Mouse (Mus musculus): Measurements from ENCODE around the gene Hsf4. TPM values are rescaled to one million over a fixed set of nuclear protein-coding genes. Genes with fewer than 3 reads are reported as not detected.

The Hsf4 gene
- total RNA-seq, 2 experiments from 2014 or later, result 4.9 to 7.0 TPM

DNA sequence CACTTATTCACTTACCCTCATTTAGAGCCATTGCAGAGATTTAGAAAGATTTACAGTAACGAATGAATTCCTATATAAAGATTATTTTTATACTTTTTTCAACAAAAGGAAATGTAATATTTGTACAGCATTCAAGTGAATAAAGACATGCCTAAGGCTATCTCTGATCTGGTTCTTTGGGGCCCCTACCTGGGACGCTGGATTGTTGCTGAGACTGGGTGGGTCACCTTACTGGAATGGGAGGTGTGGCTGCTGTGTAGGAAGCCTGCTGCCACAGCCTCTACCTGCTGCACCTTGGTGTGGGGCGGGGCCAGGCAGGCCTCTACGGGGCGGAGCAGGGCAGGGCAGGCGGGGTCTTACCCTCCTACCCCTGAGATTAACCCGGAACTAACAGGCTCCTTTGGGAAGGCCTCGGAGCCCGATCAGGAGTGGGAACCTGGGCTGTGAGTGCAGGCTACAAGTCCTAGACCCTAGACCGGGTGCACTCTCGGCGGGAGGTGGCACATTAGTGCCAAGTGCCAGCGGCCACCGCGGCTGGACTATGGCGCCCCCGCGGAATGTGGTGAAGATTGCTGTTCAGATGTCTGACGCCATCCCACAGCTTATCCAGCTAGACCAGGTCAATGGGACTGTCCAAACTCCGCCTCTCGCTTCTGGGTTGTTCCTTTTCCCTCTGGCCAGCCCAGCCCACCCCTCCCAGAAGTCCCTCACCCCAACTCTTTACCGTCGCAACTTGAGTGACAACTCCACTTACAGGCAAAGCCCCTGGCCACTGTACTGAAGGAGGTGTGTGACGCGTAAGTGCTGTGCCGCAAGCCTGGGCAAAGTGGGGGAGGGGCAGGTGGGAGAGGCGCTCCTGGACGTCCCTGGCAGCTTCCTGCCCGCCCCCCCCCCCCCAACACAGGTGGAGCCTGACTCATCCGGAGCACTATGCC is 35.9 kb downstream of the Hsf4 start, which contains the start of gene Elmo3:
TSS of gene Elmo3 (plus strand) at position 391 of the 935 bp plus-strand sequence.
- peak in 1 of 2 experiments; percentile 40 for DNase-seq

DNA sequence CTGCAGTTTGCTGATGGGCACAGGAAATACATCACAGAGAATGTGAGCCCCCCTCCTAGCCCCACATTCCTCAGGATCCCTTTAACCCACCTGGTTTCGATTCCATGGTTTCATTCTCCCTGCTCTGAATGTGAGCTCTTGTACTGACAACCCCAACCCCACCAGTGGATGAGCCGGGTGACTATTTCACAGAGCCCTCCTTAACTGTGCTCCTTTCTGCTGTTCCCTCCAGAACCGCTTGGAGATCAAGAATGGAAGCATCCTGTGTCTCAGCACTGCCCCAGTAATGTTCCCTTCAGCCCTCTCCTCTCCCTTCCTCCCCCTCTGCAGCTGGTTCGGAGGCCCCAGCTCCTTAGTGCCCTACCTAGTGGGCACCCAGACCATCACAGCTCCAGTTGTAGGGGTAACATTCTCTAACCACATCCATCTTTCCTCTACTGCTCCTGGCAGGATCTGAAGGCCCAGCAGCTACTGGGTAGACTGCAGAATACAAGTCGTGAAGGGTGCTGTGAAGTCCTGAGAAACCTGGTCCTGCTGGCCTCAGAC is 36.6 kb downstream of the Hsf4 start:
- no peak for DNase-seq

DNA sequence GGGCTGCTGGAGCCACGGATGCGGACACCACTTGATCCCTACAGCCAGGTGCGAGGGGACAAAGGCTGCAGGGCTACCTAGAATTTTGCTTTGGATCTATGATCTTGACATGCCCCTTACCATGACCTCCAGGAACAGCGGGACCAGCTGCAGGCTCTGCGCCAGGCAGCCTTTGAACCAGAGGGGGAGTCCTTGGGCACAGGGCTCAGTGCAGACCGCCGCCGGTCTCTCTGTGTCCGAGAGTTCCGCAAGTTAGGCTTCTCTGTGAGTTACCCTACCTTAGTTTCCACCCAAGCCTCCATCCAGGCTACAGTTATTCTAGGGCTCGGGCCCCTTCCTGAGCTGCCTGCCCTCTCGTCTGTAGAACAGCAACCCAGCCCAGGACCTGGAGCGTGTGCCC is 38.1 kb downstream of the Hsf4 start:
- no peak for DNase-seq

DNA sequence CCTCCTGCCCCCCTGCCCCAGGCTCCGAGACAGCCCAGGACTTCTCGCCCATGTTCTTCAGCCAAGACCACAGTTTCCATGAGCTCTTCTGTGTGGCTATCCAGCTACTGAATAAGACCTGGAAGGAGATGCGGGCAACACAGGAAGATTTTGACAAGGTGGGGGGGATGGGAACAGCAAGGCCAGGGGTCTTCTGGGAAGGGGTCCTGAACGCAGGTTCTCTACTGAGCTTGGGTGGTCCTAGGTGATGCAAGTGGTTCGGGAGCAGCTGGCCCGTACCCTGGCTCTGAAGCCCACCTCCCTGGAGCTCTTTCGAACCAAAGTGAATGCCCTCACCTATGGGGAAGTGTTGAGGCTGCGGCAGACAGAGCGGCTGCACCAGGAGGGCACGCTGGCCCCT is 38.8 kb downstream of the Hsf4 start:
- no peak for DNase-seq

DNA sequence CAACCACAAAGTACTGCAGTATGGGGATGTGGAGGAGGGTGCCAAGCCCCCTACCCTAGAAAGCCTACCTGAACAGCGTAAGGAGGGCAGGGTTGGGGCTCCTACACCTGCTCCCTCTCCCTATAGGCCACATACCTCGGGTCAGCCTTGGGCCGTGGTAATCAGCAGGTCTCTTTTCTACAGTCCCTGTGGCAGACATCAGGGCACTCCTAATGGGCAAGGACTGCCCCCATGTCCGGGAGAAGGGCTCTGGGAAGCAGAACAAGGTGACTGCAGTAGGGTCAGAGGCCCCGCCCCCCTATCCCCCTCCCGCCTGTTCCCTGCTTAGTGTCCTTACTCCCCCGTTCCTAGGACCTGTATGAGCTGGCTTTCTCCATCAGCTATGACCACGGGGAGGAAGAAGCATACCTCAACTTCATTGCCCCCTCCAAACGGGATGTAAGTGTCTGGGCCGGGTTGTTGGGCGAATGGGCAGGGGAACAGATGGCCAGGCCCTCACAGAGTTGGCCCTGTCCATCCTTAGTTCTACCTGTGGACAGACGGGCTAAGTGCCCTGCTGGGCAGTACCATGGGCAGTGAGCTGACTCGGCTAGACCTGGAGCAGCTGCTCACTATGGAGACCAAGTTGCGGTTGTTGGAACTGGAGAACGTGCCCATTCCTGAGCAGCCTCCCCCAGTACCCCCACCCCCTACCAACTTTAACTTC is 39.7 kb downstream of the Hsf4 start:
- DNase-seq, result no peak

GRCm38 (mm10) chr8:105310118-105310517 is 40.5 kb downstream of the Hsf4 start:
- no peak for DNase-seq

- no peak for DNase-seq
Observed at GRCm38 (mm10) chr8:105311718-105312117, 42.1 kb downstream of the Hsf4 start.

DNA sequence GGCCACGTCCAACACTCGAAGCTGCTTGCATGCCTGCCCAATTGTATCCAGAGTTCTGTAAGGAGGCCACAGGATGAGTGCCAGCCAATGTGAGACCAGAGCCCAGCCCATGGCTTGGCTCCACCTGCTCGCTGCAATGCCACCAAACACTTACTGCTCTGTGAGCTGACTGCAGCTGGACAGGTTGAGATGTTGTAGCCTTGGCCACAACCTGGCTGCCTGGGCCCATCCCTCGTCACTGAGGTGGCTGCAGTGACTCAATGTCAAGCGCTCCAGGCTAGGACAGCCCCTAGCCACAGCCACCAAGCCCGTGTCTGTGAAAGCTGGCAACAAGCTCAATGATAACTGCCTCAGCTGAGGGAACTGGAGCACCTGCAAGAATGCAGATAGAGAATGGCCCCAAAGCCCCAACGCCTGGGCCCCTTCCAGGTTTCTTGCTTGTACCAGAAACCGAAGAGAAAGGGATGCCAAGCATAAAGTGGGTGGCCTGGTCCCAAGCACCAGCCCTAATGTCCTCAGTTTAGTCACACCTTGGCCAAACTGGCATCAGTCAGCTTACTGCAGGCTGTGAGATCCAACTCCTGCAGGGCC is 43.4 kb downstream of the Hsf4 start:
- DNase-seq, result no peak

DNA sequence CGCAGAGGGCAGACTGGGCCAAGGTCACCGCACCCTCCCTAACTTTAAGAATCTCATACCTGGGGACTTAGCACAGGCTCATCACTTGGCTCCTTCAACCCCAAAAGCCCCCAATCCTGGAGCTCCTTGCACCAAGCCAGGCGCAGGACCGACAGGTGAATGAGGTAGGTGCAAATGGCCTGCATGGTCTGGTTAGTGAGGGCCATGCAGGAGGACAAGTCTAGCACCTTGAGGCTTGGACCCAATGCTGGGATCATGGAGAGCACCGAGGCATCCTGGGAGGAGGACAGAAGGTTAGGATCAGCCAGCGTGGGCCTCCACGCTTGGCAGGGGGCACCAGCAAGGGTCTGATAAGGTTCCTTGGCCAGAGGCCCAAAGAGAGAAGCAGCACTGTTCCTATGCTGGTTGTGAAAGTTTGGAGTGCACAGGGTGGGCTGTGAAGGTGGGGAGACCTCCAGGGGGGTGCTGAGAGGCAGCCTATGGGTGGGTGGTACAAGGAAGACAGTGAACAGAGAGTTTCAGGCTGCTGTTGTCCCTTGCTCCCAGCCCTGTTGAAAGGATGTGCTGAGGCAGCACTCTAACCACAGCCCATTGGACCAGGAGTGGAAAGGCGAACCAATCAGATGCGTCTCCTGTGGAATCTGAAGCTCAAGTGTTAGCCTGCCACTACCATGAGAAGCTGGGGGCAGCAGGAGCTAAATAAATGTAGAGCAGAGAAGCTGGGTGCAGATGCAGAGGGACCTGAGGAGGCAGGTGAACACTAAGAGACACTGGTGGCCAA is 44.2 kb downstream of the Hsf4 start:
- DNase-seq, result no peak

DNA sequence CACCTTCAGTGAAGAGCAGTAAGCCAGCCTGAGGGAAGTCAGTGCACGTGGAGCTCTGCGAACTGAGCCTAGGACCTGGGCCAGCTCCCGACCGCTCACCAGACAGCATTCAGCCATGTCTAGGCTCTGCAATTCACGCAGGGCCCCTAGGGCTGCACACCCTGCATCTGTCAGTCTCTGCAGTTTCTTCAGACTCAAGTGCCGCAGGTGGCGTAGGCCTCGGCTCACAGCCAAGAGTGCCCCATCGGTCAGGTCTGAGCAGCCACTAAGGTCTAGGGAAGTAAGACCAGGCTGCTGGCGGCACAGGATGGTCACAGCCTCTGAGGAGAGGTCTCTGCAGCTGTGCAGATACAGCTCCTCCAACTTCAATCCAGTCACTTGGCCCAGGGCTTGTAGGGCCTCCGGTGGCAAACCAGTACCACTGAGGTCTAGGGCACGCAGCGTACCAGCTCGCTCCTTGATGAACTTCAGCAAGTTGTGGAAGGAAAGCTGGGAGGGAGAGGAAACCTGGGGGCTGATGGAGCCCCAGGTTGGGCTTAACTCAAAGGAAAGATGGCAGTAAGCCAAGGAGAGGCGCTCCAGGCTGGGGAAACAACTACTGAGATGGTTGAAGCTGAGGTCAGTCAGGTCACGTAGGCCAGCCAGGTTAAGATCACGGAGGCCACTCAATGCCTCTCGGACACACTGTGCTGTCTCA is 45.6 kb downstream of the Hsf4 start:
- DNase-seq, result no peak

DNA sequence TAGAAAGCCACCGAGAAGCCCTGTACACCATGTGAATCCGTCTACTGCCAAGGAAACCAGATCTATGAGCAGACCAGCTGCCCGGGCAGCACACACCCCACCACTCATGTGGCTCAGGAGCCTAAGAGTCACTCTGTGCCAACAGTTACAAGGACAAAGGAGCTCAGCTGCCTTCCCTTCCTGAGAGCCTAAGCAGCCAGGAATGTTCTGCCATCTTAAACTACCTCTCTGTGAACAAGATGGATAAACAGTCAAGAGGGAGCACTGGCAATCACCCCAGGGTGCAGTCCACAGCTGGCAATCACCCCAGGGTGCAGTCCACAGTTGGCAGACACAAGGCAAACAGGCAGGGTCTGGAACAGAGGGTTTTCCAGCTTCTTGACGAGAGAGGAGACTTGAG is 48.3 kb downstream of the Hsf4 start:
- DNase-seq, result no peak

GRCm38 (mm10) chr8:105318662-105319190 is 49.1 kb downstream of the Hsf4 start:
- DNase-seq, result no peak

DNA sequence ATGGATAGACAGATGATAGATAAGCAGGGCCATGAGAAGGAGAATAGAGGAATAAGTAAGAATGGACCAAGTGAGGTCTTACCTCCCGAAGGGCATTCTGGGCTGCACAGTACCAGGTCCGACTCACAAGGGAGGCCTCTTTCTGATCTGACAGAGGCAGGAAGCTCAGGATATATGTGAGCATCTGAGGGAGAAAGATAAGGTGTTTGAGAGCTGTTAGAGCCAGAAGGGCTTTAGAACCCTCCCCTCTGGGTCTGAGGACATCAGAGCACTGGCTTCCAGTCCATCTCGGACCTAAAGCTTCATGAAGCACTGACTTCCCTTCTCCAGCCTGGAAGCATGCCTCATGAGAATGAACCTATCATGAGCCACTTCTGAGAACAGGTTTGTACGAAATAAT is 53.6 kb downstream of the Hsf4 start:
- no peak for DNase-seq

Small RNA genes lying within 50 kb of the gene (microRNA-seq; reads per million reads assigned to microRNA genes)
- 0 reads per million in 2 experiments for gene Gm27320
- 9,820 to 11,558 reads per million in 2 experiments for gene Mir328

Other genes with a start within 250 kb of the Hsf4 start
- gene Ces3a, start 221.2 kb upstream of the Hsf4 start, total RNA-seq (2021), result not detected
- gene Ces3b, start 186.0 kb upstream of the Hsf4 start, total RNA-seq (2021), result not detected
- not detected for gene Ces4a, start 138.0 kb upstream of the Hsf4 start, total RNA-seq (2021)
- gene Cbfb, start 99.1 kb upstream of the Hsf4 start, total RNA-seq (2021), result 10 to 100 TPM; 20.1 to 24.7 TPM
- gene D230025D16Rik, start 44.7 kb upstream of the Hsf4 start, total RNA-seq (2021), result 10 to 100 TPM; 36.5 to 39.2 TPM
- gene B3gnt9, start 14.6 kb upstream of the Hsf4 start, total RNA-seq (2021), result 1 to 10 TPM; 2.2 to 2.6 TPM
- 1 to 10 TPM; 8.2 to 9.0 TPM for gene Tradd, start 5.2 kb upstream of the Hsf4 start, total RNA-seq (2021)
- 1 to 10 TPM; 1.0 TPM for gene Fbxl8, start 5.2 kb upstream of the Hsf4 start, total RNA-seq (2021)
- 1 to 10 TPM; 6.9 to 9.1 TPM for gene Nol3, start 6.3 kb downstream of the Hsf4 start, total RNA-seq (2021)
- gene 4931428F04Rik, start 20.1 kb downstream of the Hsf4 start, total RNA-seq (2021), result 10 to 100 TPM; 20.5 to 23.4 TPM
- 1 to 10 TPM; 1.3 to 1.7 TPM for gene Exoc3l, start 26.3 kb downstream of the Hsf4 start, total RNA-seq (2021)
- 10 to 100 TPM; 35.3 to 36.7 TPM for gene E2f4, start 27.9 kb downstream of the Hsf4 start, total RNA-seq (2021)
- under 1 TPM; 0.77 to 0.81 TPM for gene Elmo3, start 35.8 kb downstream of the Hsf4 start, total RNA-seq (2021)
- gene Lrrc29, start 56.5 kb downstream of the Hsf4 start, total RNA-seq (2021), result 1 to 10 TPM; 5.9 to 7.8 TPM
- 10 to 100 TPM; 44.1 to 47.9 TPM for gene Tmem208, start 56.6 kb downstream of the Hsf4 start, total RNA-seq (2021)
- 1 to 10 TPM; 1.8 to 1.9 TPM for gene Fhod1, start 78.2 kb downstream of the Hsf4 start, total RNA-seq (2021)
- gene Slc9a5, start 79.0 kb downstream of the Hsf4 start, total RNA-seq (2021), result 10 to 100 TPM; 12.2 to 13.7 TPM
- 1 to 10 TPM; 1.2 to 2.1 TPM for gene Plekhg4, start 103.5 kb downstream of the Hsf4 start, total RNA-seq (2021)
- not detected for gene Kctd19, start 143.7 kb downstream of the Hsf4 start, total RNA-seq (2021)
- under 1 TPM; 0.27 to 0.81 TPM for gene Lrrc36, start 143.8 kb downstream of the Hsf4 start, total RNA-seq (2021)
- 10 to 100 TPM; 31.9 TPM for gene Tppp3, start 201.7 kb downstream of the Hsf4 start, total RNA-seq (2021)
- gene Zdhhc1, start 227.1 kb downstream of the Hsf4 start, total RNA-seq (2021), result 10 to 100 TPM; 32.8 to 37.6 TPM
- gene Hsd11b2, start 249.0 kb downstream of the Hsf4 start, total RNA-seq (2021), result not detected